Mouse (Mus musculus) layer of hippocampus, postnatal 25 days (tissue): Measurements from ENCODE around the gene Ctu2. TPM values are rescaled to one million over a fixed set of nuclear protein-coding genes. Genes with fewer than 3 reads are reported as not detected.

ENCODE experiments used
- DNase-seq, 2 experiments: peaks; one replicate each; pipeline ENCODE4 v3.0.0; 2022; ENCODE audit warnings: mixed read lengths in 2 of 2, low spot score in 1 of 2; ENCODE audit errors: extremely low spot score in 1 of 2
- total RNA-seq, 2 experiments: library from RNA; stranded (reverse); gene quantifications; 2 replicates each; pipeline ENCODE4 v1.2.3; 2021

Gene Ctu2
- total RNA-seq, 2 experiments from 2014 or later: 22.1 to 22.2 TPM

- DNase-seq: peak in 1 of 2 experiments; percentile 16
Observed at GRCm38 (mm10) chr8:122474951-122475560, 887 bp upstream of the Ctu2 start.

- no peak for DNase-seq
Observed at GRCm38 (mm10) chr8:122482448-122482847, 6.5 kb downstream of the Ctu2 start.

DNA sequence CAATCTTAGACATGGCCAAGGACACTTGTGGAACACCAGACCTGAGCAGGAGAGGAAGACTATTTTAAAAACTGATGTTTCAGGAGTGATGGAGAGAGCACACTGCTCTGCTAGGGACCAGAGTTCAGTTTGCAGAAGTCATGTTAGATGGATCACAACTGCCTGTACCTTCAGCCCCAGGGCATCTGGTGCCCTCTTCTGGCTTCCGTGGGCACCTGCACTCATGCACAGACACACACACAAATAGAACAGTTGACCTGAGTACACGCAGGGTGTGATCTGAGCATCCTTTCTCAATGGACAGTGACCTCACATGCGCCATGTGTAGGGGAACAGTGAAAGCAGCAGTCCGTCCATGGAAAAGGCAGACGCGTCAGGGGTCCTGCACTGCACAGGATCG, 7.9 kb downstream of the Ctu2 start:
- no peak for DNase-seq

DNA sequence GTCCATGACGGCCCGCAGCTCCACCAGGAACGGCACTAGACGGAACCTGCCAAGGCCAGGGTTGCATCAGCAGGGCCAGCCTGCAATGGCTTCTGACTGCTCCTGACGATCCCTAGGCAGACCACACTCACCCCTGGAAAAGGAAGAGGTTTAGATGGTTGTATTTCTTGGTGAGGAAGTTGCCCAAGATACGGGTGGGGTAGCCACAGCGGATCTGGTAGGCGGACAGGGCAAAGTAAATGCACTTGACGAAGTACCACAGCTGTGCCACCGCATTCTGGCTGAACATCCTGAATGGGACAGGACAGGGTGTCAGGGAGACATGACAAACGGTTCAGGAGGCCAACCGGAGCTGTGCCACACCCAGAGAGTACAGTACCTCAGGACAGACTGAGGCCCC, 8.9 kb downstream of the Ctu2 start:
- no peak for DNase-seq

- peak in 1 of 2 experiments; percentile 19 for DNase-seq
Observed at GRCm38 (mm10) chr8:122488387-122488786, 12.4 kb downstream of the Ctu2 start.

- DNase-seq: no peak
Observed at GRCm38 (mm10) chr8:122497016-122497734, 21.2 kb downstream of the Ctu2 start.

GRCm38 (mm10) chr8:122497912-122498311, 22.0 kb downstream of the Ctu2 start:
- no peak for DNase-seq

GRCm38 (mm10) chr8:122500856-122501255, 24.9 kb downstream of the Ctu2 start:
- DNase-seq: peak; percentile 69 to 80

- DNase-seq: no peak
Observed at GRCm38 (mm10) chr8:122511552-122511951, 35.6 kb downstream of the Ctu2 start.

DNA sequence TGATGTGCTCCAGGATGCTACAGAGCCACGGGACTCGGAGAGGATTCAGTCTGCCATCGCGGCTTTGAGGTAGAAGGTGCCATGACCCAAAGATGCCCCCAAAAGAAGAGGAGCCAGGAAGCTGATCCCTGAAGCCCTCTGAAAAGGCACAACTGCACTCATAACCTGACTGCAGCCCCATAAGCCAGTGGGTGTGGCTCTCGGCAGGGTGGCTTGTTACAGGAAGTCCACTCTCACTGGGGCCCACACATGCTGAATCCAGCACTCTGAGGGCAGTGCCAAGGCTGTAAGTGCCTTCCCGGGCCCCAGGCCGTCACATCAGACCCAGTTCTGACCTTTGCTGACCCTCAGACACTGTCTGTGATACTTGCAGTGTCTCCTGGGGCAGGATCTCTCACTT, 36.4 kb downstream of the Ctu2 start:
- DNase-seq: no peak

DNA sequence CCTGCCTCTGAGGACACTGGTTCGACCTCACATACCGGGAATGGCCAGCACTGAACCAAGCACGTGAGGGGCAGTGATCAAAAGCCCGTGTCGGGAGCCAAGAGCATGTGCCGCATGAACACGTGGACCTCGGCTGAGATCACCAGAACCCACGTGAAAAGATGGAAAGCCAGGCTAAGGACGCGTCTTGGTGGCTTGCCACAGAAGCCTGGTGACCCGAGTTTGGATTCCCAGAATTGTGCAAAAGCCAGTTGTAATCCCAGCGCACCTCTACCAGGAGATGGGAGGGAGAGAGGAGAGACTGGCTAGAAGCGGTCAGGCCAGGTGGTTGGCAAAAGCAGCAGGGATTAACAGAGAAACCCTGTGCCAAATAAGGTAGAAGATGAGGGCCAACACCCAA, 39.8 kb downstream of the Ctu2 start:
- DNase-seq: no peak

- no peak for DNase-seq
Observed at GRCm38 (mm10) chr8:122517541-122518190, 41.7 kb downstream of the Ctu2 start.

DNA sequence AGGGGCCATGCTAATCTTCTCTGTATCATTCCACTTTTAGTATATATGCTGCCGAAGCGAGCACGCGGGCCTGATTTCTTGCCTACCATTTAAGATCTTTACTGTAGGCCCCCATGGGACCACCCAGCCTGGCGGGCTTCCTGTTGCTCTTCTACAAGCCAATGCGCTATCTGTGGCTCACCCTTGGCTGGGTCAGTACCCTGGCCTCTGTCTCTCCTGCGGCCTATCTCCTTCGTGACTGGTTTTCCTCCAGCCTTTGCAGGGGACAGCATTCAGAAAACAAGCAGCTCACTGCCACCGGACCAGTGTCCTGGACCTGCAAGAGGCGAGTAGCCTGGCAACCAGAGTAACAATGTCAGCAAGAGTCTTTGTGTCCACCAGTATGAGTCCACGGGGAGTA, 44.7 kb downstream of the Ctu2 start:
- DNase-seq: no peak

GRCm38 (mm10) chr8:122522796-122523651, 47.1 kb downstream of the Ctu2 start:
- DNase-seq: no peak

- no peak for DNase-seq
Observed at GRCm38 (mm10) chr8:122523652-122524360, 47.9 kb downstream of the Ctu2 start.

DNA sequence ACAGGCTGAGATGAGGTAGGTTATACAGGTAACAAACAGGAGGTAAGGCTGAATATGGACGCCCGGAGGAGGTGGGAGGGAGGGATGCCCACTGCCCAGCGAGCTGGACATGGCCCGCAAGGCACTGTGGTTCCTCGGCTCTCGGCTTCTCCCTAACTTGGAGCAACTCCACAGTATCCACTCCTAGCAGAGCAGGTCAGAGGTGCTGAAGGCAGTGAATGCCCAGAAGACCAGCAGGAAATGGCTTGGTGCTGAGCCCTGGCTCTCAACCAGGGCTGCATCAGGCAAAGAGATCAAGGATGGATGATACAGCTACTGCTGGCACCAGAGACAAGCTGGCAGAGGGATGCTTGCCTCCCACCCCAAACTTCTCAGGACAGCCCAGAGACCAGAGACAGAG, 48.6 kb downstream of the Ctu2 start:
- no peak for DNase-seq

DNA sequence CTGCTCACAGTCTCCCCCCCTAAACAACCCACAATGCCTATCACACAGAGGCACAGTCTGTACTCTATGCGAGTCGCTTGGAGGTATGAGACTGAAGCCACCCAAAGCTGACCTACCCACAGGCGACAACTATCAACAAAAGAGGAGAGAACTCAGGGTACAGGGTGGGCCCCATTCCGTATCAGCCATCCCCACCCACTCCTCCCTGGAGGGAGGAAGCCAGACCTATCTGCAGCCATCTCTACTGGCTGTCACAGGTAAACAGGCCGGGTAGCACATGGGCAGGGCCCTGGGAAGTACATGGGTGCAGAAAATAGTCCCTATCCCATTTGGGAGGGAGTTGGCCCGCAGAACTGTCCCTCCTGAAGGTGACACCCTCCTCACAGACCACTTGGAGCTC, 49.1 kb downstream of the Ctu2 start:
- DNase-seq: no peak

- DNase-seq: no peak
Observed at GRCm38 (mm10) chr8:122526084-122526483, 50.1 kb downstream of the Ctu2 start.

GRCm38 (mm10) chr8:122526526-122527170, 50.7 kb downstream of the Ctu2 start:
- DNase-seq: no peak

DNA sequence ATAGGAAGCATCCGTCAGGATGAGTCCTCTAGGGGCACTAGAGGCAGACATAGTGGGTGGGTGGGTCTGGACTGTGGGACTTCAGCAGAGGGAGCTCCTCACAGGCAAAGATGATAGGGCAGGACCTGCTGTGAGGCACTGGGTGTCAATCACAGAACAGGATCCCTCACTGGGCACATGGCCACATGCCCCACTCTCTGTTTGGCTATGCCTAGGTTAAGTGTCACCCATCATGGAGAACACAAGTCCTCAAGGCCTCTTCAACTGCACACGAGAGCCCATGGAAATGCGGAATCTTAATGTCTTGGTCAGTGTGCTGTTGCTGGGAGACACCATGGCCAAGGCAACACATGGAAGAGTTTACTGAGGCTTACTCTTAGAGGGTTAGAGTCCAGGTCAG, 52.0 kb downstream of the Ctu2 start:
- DNase-seq: no peak
